Mouse (Mus musculus): ENCODE results near the gene Pus3. TPM values are rescaled to one million over a fixed set of nuclear protein-coding genes. Genes with fewer than 3 reads are reported as not detected.

Pus3 gene
- polyA plus RNA-seq, 1 experiment from 2014 or later: 21.7 TPM

DNA sequence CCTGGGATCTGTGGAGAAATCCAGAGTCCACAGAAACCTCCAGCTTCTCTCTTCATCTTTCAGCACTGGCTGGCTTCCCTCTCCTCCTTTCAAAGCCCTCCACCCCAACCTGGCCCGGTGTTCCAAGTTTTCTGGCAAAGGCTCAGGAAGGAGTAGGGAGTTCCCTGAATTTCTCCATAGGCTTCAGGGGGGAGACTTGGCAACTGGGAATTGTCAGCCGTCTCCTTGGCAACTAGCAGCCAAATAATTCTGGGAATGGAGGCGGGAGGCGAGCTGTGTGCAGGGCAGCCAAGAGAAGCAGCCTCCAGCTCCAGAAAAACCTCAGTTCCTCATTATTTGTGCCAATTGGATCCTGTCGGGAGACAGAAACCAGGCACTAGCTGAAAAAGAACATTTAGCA, 34.9 kb upstream of the Pus3 start:
- WGBS: 30% methylated on average over 5 of the region's 5 CpGs

DNA sequence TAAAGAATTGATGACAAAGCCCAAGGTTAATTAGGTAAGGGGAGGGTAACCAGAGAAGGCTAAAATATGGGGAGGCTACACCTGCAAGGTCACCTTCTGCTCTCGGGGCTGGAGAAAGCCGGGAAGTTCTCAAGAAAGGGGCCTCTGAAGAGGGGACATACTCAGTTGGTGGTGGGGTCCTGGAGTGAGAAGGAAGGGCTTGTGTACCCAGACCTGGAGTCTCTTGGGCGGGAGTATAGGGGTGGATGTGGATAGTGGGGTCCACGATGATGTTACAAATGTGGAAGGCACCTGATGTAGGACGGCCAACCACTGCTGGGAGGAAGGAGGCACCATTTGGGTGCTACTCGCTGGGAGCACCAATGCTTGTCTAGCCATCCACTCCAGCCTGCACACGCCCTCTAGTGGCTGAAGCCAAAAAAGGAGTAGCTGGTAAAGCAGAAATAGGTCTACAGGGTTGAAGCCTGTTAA, 34.4 kb upstream of the Pus3 start:
- peak; percentile 81 for DNase-seq (ENCODE audit: low spot score)
- Histone ChIP-seq H3K9ac (ENCODE audit: low read length) (no peak overlapping the region), H3K27me3 (replicated peaks; ENCODE audit: control insufficient read depth, insufficient read depth, low read length) (no peaks in the 10 kb centered on the region), H3K27ac (ENCODE audit: low read depth) (peak overlapping the region; percentile 62), H3K4me2 (ENCODE audit: low read length) (peak overlapping the region; percentile 1; the same call in 1 of the 2 replicates), H3K4me1 (replicated peaks; ENCODE audit: control insufficient read depth, insufficient read depth, low read length) (peaks cover 9% of the 10 kb centered on the region), H3K36me3 (ENCODE audit: control insufficient read depth, insufficient read depth, low read length) (no peaks in the 10 kb centered on the region), H3K9me3 (ENCODE audit: control insufficient read depth, low read length) (no peaks in the 10 kb centered on the region), H3K4me3 (ENCODE audit: low read depth, low read length) (no peak overlapping the region)
- WGBS: 22% methylated on average over 7 of the region's 7 CpGs
- peak; percentile 77 for ATAC-seq (replicated peaks; ENCODE audit: low FRiP score, low TSS enrichment, low read depth)

More for the DNA sequence above, 34.9 kb upstream of the Pus3 start:
- no peaks in the 10 kb centered on the region for H3K27me3 ChIP-seq (replicated peaks; ENCODE audit: control insufficient read depth, insufficient read depth, low read length)
- no peak overlapping the region for H3K9ac ChIP-seq (ENCODE audit: low read length)
- peaks cover 9% of the 10 kb centered on the region for H3K4me1 ChIP-seq (replicated peaks; ENCODE audit: control insufficient read depth, insufficient read depth, low read length)
- ATAC-seq (replicated peaks; ENCODE audit: low FRiP score, low TSS enrichment, low read depth) (peak; percentile 78), DNase-seq (ENCODE audit: low spot score) (peak; percentile 72)
- H3K36me3 ChIP-seq (ENCODE audit: control insufficient read depth, insufficient read depth, low read length): no peaks in the 10 kb centered on the region
- peak overlapping the region; percentile 62 for H3K27ac ChIP-seq (ENCODE audit: low read depth)
- no peak overlapping the region for H3K4me3 ChIP-seq (ENCODE audit: low read depth, low read length)
- no peak overlapping the region for H3K4me2 ChIP-seq (ENCODE audit: low read length)
- no peaks in the 10 kb centered on the region for H3K9me3 ChIP-seq (ENCODE audit: control insufficient read depth, low read length)

DNA sequence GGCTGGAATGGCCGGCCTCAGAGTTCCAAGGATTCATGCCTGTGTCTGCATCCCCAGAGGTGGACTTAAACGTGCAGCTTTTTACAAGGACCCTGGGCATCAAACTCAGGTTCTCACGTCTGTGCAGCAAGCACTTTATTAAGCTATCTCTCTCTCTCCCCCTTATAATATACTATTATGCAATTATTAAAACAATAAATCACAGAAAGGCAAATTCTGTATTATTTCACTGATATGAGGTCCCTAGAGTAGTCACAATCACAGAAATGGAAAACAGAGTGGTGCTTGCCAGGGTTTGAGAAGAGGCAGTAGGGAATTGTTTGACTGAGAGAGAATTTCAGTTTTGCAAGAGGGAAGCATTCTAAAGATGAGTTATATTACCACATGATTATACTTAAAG, 29.3 kb upstream of the Pus3 start:
- Histone ChIP-seq H3K4me1 (replicated peaks; ENCODE audit: control insufficient read depth, insufficient read depth, low read length) (peaks cover 7% of the 10 kb centered on the region; the same call in 1 of the 2 replicates), H3K4me2 (ENCODE audit: low read length) (no peak overlapping the region), H3K27me3 (replicated peaks; ENCODE audit: control insufficient read depth, insufficient read depth, low read length) (no peaks in the 10 kb centered on the region), H3K9ac (ENCODE audit: low read length) (no peak overlapping the region), H3K9me3 (ENCODE audit: control insufficient read depth, low read length) (no peaks in the 10 kb centered on the region), H3K36me3 (ENCODE audit: control insufficient read depth, insufficient read depth, low read length) (no peaks in the 10 kb centered on the region), H3K27ac (ENCODE audit: low read depth) (no peak overlapping the region), H3K4me3 (ENCODE audit: low read depth, low read length) (no peak overlapping the region)
- DNase-seq (ENCODE audit: low spot score) (no peak), ATAC-seq (replicated peaks; ENCODE audit: low FRiP score, low TSS enrichment, low read depth) (no peak)
- WGBS: 61% methylated on average over 3 of the region's 3 CpGs

DNA sequence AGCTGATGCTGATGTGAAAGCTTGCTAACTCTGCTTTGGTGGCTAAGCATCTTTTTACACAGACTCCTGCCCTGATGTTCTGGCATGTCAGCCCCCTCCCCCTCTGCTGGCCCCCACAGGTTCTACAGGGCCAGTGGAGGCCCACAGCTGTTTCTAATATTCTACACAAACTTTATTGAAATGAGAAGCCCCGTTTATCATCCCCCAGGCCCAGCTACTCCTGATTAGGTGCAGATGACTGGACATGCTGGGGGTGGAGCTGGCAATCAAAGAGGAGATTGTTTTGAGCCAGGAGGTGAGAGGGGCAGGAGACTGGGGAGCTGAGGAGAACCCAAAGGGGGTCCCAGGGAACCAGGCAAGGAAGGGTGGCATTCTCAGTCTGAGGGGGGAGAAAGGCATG, 28.6 kb upstream of the Pus3 start:
- DNase-seq (ENCODE audit: low spot score): no peak
- Histone ChIP-seq H3K36me3 (ENCODE audit: control insufficient read depth, insufficient read depth, low read length) (no peaks in the 10 kb centered on the region), H3K27me3 (replicated peaks; ENCODE audit: control insufficient read depth, insufficient read depth, low read length) (no peaks in the 10 kb centered on the region), H3K9ac (ENCODE audit: low read length) (no peak overlapping the region), H3K27ac (ENCODE audit: low read depth) (no peak overlapping the region), H3K9me3 (ENCODE audit: control insufficient read depth, low read length) (no peaks in the 10 kb centered on the region), H3K4me2 (ENCODE audit: low read length) (no peak overlapping the region), H3K4me1 (replicated peaks; ENCODE audit: control insufficient read depth, insufficient read depth, low read length) (peaks cover 3% of the 10 kb centered on the region; the same call in 1 of the 2 replicates), H3K4me3 (ENCODE audit: low read depth, low read length) (no peak overlapping the region)
- ATAC-seq (replicated peaks; ENCODE audit: low FRiP score, low TSS enrichment, low read depth): no peak
- WGBS: 19% methylated on average over 1 of the region's 1 CpGs

DNA sequence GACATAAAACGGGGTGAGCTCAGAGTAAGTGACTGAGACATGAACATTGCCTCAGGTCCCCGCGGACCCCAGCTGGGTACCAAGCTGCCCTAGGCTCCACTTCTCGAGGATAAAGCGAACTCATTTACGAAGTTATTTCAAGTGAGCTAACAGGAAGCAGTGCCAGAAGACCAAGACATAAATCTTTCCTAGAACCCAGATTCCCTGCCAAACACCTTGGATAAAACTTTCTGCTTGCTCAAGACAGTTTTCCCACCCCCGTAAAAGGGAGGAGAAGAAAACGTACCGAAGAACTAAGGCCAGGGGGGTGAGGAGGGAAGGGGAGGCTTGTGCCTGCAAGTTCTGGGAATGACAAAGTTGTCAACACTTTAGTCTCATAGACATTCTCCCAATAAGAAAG, 25.1 kb upstream of the Pus3 start:
- Histone ChIP-seq H3K9ac (ENCODE audit: low read length) (no peak overlapping the region), H3K36me3 (ENCODE audit: control insufficient read depth, insufficient read depth, low read length) (no peaks in the 10 kb centered on the region), H3K4me3 (ENCODE audit: low read depth, low read length) (no peak overlapping the region), H3K4me2 (ENCODE audit: low read length) (no peak overlapping the region), H3K4me1 (replicated peaks; ENCODE audit: control insufficient read depth, insufficient read depth, low read length) (peaks cover 3% of the 10 kb centered on the region; the same call in 1 of the 2 replicates), H3K9me3 (ENCODE audit: control insufficient read depth, low read length) (no peaks in the 10 kb centered on the region), H3K27me3 (replicated peaks; ENCODE audit: control insufficient read depth, insufficient read depth, low read length) (no peaks in the 10 kb centered on the region), H3K27ac (ENCODE audit: low read depth) (no peak overlapping the region)
- WGBS: 45% methylated on average over 9 of the region's 9 CpGs
- no peak for DNase-seq (ENCODE audit: low spot score)
- no peak for ATAC-seq (replicated peaks; ENCODE audit: low FRiP score, low TSS enrichment, low read depth)

DNA sequence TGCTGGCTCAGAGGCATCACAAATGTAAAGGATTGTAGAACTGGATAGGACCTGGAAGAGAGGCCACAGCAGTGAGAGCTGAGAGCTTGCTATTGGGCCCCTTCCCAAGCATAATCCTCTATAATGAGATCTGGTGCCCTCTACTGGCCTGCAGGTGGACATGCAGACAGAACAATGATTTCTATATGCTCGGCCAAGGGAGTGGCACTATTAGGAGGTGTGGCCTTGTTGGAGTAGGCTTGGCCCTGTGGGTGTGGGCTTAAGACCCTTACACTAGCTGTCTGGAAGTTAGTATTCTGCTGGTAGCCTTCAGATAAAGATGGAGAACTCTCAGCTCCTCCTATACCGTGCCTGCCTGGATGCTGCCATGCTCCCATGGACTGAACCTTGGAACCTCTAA, 23.3 kb upstream of the Pus3 start:
- ATAC-seq (replicated peaks; ENCODE audit: low FRiP score, low TSS enrichment, low read depth) (peak; percentile 87), DNase-seq (ENCODE audit: low spot score) (peak; percentile 72)
- no peaks in the 10 kb centered on the region for H3K9me3 ChIP-seq (ENCODE audit: control insufficient read depth, low read length)
- no peak overlapping the region for H3K4me3 ChIP-seq (ENCODE audit: low read depth, low read length)
- no peak overlapping the region for H3K4me2 ChIP-seq (ENCODE audit: low read length)
- H3K36me3 ChIP-seq (ENCODE audit: control insufficient read depth, insufficient read depth, low read length): no peaks in the 10 kb centered on the region
- no peaks in the 10 kb centered on the region for H3K4me1 ChIP-seq (replicated peaks; ENCODE audit: control insufficient read depth, insufficient read depth, low read length)
- no peak overlapping the region for H3K27ac ChIP-seq (ENCODE audit: low read depth)
- WGBS: 12% methylated on average over 2 of the region's 2 CpGs
- H3K9ac ChIP-seq (ENCODE audit: low read length): no peak overlapping the region
- H3K27me3 ChIP-seq (replicated peaks; ENCODE audit: control insufficient read depth, insufficient read depth, low read length): no peaks in the 10 kb centered on the region

DNA sequence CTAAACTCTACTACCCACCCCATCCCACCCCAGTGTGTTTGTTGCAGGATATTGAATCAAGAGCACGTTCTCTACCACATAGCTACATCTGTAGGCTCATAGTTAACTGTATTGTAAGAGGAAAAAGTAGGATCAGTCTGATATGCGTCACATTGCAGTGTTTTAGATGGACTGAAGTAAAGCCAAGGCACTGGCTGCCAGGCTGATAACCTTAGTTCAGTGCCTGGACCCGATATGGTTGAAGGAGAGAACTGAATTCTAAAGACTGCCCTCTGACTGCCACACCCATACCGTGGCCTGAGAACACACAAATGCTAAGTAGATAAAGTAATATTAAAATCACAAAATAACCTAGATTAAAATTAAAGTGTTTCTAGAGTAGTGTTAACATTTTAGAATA, 22.5 kb upstream of the Pus3 start:
- Histone ChIP-seq H3K4me2 (ENCODE audit: low read length) (no peak overlapping the region), H3K4me1 (replicated peaks; ENCODE audit: control insufficient read depth, insufficient read depth, low read length) (no peaks in the 10 kb centered on the region), H3K9ac (ENCODE audit: low read length) (no peak overlapping the region), H3K9me3 (ENCODE audit: control insufficient read depth, low read length) (no peaks in the 10 kb centered on the region), H3K27me3 (replicated peaks; ENCODE audit: control insufficient read depth, insufficient read depth, low read length) (no peaks in the 10 kb centered on the region), H3K4me3 (ENCODE audit: low read depth, low read length) (no peak overlapping the region), H3K36me3 (ENCODE audit: control insufficient read depth, insufficient read depth, low read length) (no peaks in the 10 kb centered on the region), H3K27ac (ENCODE audit: low read depth) (no peak overlapping the region)
- WGBS: 81% methylated on average over 4 of the region's 4 CpGs
- DNase-seq (ENCODE audit: low spot score) (no peak), ATAC-seq (replicated peaks; ENCODE audit: low FRiP score, low TSS enrichment, low read depth) (no peak)

DNA sequence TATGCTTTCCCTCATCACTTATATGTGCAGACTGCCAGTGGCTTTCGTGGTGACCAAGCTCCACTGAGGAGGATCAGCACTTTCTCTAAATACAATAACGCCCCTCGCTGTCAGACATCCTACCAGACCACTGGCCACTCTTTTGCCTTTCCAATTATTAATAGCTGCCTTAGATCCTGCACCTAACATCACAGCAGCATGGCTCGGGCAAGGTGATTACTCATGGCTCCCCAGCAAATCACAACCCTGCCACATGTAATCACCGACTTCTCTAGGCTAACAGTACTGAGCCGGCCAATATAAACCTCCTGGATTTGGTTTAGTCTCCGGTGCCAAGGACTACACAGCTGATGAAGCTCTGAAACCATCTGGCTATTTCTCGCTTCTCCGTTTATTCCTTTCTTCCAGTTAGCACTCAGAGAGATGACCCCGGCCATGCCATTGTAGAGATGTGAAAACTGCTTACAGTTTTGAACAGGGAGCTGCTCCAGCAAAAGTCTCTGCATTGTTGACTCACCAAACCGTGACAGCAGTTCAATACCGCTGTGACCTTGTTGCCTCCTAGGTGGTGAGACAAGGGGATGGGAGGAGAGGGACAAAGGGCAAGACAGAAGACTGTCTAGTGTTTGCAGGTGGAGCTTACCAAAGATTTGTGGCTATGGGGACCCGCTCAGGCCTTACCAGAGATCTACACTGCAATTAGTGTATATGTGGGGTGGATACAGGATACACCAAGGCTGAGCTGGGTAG, 19.2 kb upstream of the Pus3 start:
- no peak overlapping the region for H3K27ac ChIP-seq (ENCODE audit: low read depth)
- 74% methylated on average over 13 of the region's 13 CpGs for WGBS
- H3K4me3 ChIP-seq (ENCODE audit: low read depth, low read length): no peak overlapping the region
- no peaks in the 10 kb centered on the region for H3K9me3 ChIP-seq (ENCODE audit: control insufficient read depth, low read length)
- H3K4me2 ChIP-seq (ENCODE audit: low read length): no peak overlapping the region
- no peaks in the 10 kb centered on the region for H3K36me3 ChIP-seq (ENCODE audit: control insufficient read depth, insufficient read depth, low read length)
- H3K27me3 ChIP-seq (replicated peaks; ENCODE audit: control insufficient read depth, insufficient read depth, low read length): no peaks in the 10 kb centered on the region
- no peak for DNase-seq (ENCODE audit: low spot score)
- H3K9ac ChIP-seq (ENCODE audit: low read length): no peak overlapping the region
- no peaks in the 10 kb centered on the region for H3K4me1 ChIP-seq (replicated peaks; ENCODE audit: control insufficient read depth, insufficient read depth, low read length)
- ATAC-seq (replicated peaks; ENCODE audit: low FRiP score, low TSS enrichment, low read depth): no peak

DNA sequence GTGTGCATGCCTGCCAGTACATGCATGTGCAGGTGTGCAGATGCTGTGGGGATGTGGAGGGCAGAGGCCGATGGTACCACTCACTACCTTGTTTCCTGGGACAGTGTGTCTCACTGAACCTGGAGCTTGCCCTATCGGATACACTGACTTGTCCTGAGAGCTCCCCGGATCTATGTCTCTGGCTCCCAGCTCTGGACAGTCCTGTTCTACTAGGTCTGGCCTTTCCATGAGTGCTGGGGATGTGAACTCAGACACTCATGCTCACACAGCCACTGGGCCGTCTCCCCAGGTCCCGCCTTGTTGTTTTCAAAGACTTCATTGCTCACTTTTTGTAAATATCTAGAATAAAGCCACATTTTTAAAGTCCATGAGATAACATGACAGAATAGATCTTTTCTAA, 17.4 kb upstream of the Pus3 start:
- Histone ChIP-seq H3K4me1 (replicated peaks; ENCODE audit: control insufficient read depth, insufficient read depth, low read length) (no peaks in the 10 kb centered on the region), H3K27ac (ENCODE audit: low read depth) (no peak overlapping the region), H3K9me3 (ENCODE audit: control insufficient read depth, low read length) (no peaks in the 10 kb centered on the region), H3K9ac (ENCODE audit: low read length) (no peak overlapping the region), H3K27me3 (replicated peaks; ENCODE audit: control insufficient read depth, insufficient read depth, low read length) (no peaks in the 10 kb centered on the region), H3K4me3 (ENCODE audit: low read depth, low read length) (no peak overlapping the region), H3K4me2 (ENCODE audit: low read length) (no peak overlapping the region), H3K36me3 (ENCODE audit: control insufficient read depth, insufficient read depth, low read length) (no peaks in the 10 kb centered on the region)
- DNase-seq (ENCODE audit: low spot score): no peak
- 86% methylated on average over 5 of the region's 5 CpGs for WGBS
- peak; percentile 45; the same call in 1 of the 2 replicates for ATAC-seq (replicated peaks; ENCODE audit: low FRiP score, low TSS enrichment, low read depth)

Measured in intestine, embryonic 14.5 days (tissue).